Mouse (Mus musculus) B cell, adult 2 months (primary cell): ENCODE measurements at regions not wholly inside any gene's neighbourhood (a gene's known extent, or its start where the extent isn't known, plus 50 kb on each side); places are given as distances from the start of the nearest gene placed in this dataset.

Source experiments
- DNase-seq, 2 experiments: peaks; one replicate each; pipeline ENCODE4 v3.0.0; 2022

- DNase-seq = no peak
Observed at GRCm38 (mm10) chr14:17347286-17347685, 312.8 kb upstream of the Thrb start.

DNA sequence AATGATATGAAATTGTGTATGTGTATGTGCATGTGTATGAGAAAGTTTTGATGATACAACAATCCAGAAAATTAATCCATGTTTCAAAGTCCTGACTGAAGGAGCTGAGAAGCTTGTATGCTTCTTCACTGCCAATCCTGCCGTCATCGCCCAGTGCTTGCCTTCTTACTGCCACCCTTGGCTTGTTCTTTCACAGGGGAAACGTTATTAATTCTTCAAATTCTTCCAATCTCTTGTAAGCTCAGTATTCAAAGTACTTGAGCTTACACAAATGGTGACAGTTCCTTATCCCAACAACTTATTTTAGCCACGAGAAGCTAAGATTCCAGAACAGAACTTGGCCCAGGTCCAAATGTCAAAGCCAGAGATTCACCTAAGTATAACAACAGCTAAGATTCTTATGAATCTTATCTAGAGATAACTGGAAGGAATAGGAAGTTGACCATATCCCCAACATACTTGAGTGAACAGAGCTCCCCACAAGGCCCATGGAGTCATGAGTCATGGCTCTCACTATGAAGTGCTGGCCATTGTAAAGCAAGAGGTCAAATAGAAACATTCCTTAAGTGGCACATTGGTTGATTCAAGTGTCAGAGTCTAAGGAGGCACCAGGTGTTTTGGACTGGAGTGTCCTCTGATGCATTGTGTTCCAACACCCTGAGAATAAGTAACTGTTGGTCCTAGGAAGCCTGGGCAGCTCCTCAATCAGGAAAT is 307.6 kb upstream of the Thrb start:
- DNase-seq = no peak

- no peak for DNase-seq
Observed at GRCm38 (mm10) chr14:17361910-17362309, 298.2 kb upstream of the Thrb start.

GRCm38 (mm10) chr14:17402751-17403479 is 257.1 kb upstream of the Thrb start:
- peak; percentile 44 to 51 for DNase-seq

DNA sequence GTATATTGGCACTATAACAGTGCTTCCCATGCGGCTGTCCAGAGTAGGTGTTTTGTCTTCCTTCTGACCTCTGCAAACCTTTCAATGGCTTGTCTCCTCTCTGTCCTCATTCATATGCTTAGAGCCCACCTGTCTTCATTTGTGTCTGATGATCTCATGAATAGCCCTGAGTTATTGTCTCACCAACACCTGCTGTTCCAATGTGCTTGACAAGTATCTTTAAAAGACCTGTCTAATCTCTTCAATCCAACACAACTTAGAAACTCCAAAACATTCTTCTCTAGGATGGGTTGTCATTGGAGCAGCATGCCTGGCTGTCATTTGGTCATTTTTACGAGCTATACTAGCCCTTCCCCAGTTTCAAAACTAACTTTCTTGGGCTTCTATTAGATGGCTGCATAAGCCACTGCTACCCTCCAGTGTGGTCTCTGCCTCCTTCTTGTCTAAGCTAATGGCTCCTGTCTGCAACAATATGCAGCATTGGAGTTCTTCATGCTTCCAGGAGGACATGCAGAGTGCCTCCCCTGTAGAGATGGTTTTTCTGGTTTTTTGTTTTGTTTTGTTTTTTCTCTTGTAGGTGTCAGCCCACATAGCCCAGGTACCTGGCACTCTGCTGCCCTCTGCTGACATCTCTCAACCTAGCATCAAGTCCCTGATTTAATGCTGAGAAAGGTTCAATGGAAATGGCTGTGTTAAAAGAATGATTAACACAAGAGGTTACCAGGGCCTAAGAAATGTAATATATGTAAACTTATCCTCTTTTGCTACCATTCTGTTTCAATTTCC is 254.3 kb upstream of the Thrb start:
- DNase-seq = peak; percentile 60 to 62

- DNase-seq = no peak
Observed at GRCm38 (mm10) chr14:17406879-17407278, 253.2 kb upstream of the Thrb start.

GRCm38 (mm10) chr14:17408343-17408742 is 251.7 kb upstream of the Thrb start:
- DNase-seq = no peak

GRCm38 (mm10) chr14:17408813-17409212 is 251.2 kb upstream of the Thrb start:
- no peak for DNase-seq

- DNase-seq = no peak
Observed at GRCm38 (mm10) chr14:17409497-17409896, 250.6 kb upstream of the Thrb start.

GRCm38 (mm10) chr14:17410752-17411151 is 249.3 kb upstream of the Thrb start:
- peak; percentile 17 to 22 for DNase-seq

- no peak for DNase-seq
Observed at GRCm38 (mm10) chr14:17411299-17411698, 248.8 kb upstream of the Thrb start.

GRCm38 (mm10) chr14:17414246-17414888 is 245.7 kb upstream of the Thrb start:
- no peak for DNase-seq

- DNase-seq = no peak
Observed at GRCm38 (mm10) chr14:17427751-17428150, 232.3 kb upstream of the Thrb start.

DNA sequence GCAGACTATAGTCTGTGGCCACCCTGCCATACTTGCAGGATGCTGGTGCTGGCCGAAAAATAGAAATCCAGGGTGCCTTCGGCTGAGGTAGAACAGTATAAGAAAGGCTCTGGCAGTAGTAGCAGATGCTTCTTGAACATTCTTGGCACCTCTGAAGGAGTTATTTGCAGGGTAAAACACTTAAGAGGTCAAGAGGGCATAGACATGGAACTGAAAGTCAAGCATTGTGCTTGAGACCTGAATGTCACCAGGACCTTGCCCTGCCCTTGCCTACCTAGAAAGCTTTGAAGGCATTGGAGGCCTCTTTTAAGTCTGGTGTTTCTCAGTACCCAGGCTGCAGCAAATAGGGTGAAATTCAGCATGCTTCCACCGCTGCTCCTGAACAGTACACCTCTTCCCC is 230.9 kb upstream of the Thrb start:
- DNase-seq = no peak

GRCm38 (mm10) chr14:17433346-17433745 is 226.7 kb upstream of the Thrb start:
- no peak for DNase-seq

GRCm38 (mm10) chr14:17457946-17458345 is 202.1 kb upstream of the Thrb start:
- DNase-seq = no peak

DNA sequence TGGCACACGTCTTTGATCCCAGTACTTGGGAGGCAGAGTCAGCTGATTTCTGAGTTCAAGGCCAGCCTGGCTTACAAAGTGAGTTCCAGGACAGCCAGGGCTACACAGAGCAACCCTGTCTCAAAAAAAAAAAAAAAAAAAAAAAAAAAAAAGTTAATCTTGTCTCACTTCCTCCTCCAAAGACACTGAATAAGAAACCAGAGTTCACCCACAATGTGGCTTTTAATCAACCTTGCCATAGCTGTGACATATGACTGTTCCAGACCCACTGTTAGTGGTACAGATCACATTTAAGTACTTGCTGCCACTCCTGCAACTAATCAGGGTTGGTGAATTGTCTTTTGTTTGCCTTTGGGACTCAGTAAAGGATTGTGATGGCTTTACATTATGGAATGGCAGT is 181.1 kb upstream of the Thrb start:
- DNase-seq = no peak

GRCm38 (mm10) chr14:17484866-17485265 is 175.2 kb upstream of the Thrb start:
- DNase-seq = no peak

GRCm38 (mm10) chr14:17513756-17514155 is 146.3 kb upstream of the Thrb start:
- no peak for DNase-seq

GRCm38 (mm10) chr14:17522696-17523095 is 137.4 kb upstream of the Thrb start:
- DNase-seq = no peak

DNA sequence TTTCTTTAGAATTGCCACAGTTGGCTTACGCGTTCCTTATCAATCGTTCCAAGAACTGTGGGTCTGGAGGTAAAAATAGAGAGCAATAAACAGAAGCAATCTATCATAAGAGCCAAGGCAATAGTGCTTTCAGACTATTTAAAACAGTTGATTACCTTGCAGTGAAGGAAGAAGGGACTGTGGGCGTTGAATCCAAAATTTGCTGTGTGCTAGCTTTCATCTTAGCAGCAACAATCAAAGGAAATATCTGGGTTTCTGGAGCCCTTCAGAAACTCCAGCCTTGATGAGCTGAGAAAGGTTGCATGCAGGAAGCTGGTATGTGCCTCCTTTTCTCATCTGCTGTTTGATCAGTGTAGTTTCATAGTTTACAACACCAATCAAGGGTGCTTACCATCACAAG is 136.1 kb upstream of the Thrb start:
- no peak for DNase-seq

GRCm38 (mm10) chr14:17539322-17539721 is 120.7 kb upstream of the Thrb start:
- DNase-seq = no peak

DNA sequence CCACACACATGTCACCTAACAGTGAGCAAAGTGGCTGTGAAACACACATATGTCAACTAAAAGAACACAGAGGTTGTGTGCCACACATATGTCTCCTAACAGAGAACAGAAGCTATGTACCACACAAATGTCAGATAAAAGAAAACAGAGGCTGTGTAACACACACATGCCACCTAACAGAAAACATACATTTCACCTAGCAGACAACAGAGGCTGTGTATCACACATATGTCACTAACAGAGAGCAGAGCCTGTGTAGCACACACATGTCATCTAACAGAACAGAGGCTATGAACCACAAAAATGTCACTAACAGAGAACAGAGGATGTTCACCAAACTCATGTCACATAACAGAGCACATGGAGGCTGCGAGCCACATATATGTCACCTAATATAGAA is 103.6 kb upstream of the Thrb start:
- no peak for DNase-seq
